Comparison of ENCODE assay signal across 21 mouse cellular contexts in genomic region chr4:54624024-54624873, GRCm38 (mm10).
DNase-seq lines count a peak whose midpoint lies in the region; ATAC-seq lines count a peak whose summit lies in the region.
"Had no signal": no experiment of that assay in that cellular context is flagged by ENCODE, and none has a peak within 500 bp of the region (broad histone marks: within the 10 kb centered on the region; RNA-seq: fewer than 3 reads in every experiment).

No protein-coding gene starts in this region.

- no peaks in the 10 kb centered on the region for H3K36me3 ChIP-seq in hindbrain, embryonic 11.5 days (ENCODE audit: control insufficient read depth, insufficient read depth, low read length)
- H3K36me3 ChIP-seq in hindbrain, embryonic 14.5 days (replicated peaks; ENCODE audit: control insufficient read depth, insufficient read depth), result no peaks in the 10 kb centered on the region
- H3K36me3 ChIP-seq in forebrain, embryonic 10.5 days (replicated peaks), result no peaks in the 10 kb centered on the region
- H3K36me3 ChIP-seq in hindbrain, embryonic 13.5 days, result no peaks in the 10 kb centered on the region
- H3K36me3 ChIP-seq in neural tube, embryonic 12.5 days, result no peaks in the 10 kb centered on the region
- H3K36me3 ChIP-seq: heart, embryonic 12.5 days; liver, embryonic 15.5 days had no signal

- H3K4me2 ChIP-seq in hindbrain, embryonic 11.5 days (replicated peaks; ENCODE audit: low read depth, low read length), result no peak overlapping the region
- H3K4me2 ChIP-seq in hindbrain, embryonic 14.5 days (replicated peaks), result no peak overlapping the region; the same call in 1 of the 2 replicates
- H3K4me2 ChIP-seq in hindbrain, embryonic 13.5 days, result no peak overlapping the region
- H3K4me2 ChIP-seq in neural tube, embryonic 12.5 days (replicated peaks), result no peak overlapping the region
- H3K4me2 ChIP-seq: heart, embryonic 12.5 days; liver, embryonic 15.5 days had no signal

- DNase-seq in hindbrain, embryonic 11.5 days (ENCODE audit: low spot score), result no peak
- DNase-seq in hindbrain, embryonic 14.5 days (ENCODE audit: low spot score), result no peak
- DNase-seq in forebrain, embryonic 10.5 days (ENCODE audit: extremely low spot score, low spot score), result no peak
- no peak for DNase-seq in urinary bladder, postnatal 10 days (ENCODE audit: low spot score)
- no peak for DNase-seq in layer of hippocampus, adult 18-20 months (ENCODE audit: low spot score in 2 of 2)
- DNase-seq in heart, postnatal 4 days, result no peak
- DNase-seq: adrenal gland, adult 8-10 months; cerebellum, adult 11 months; cerebellum, postnatal 14 days; kidney, adult 18-20 months; kidney, postnatal 25 days; layer of hippocampus, adult 9-11 months; lung, postnatal 10 days; thymus, postnatal 25 days had no signal

- H3K9me3 ChIP-seq in hindbrain, embryonic 11.5 days (ENCODE audit: control insufficient read depth, low read length), result peaks cover 4% of the 10 kb centered on the region; the same call in 1 of the 2 replicates
- H3K9me3 ChIP-seq in hindbrain, embryonic 14.5 days (ENCODE audit: control insufficient read depth, low read length), result no peaks in the 10 kb centered on the region
- peaks cover 7% of the 10 kb centered on the region; the same call in 1 of the 2 replicates for H3K9me3 ChIP-seq in forebrain, embryonic 10.5 days
- H3K9me3 ChIP-seq in hindbrain, embryonic 13.5 days, result no peaks in the 10 kb centered on the region
- H3K9me3 ChIP-seq in neural tube, embryonic 12.5 days, result 0 out of 2 replicates have a peak, but pooled peaks cover 3% of the 10 kb centered on the region
- H3K9me3 ChIP-seq: heart, embryonic 12.5 days; liver, embryonic 15.5 days had no signal

- ATAC-seq in hindbrain, embryonic 11.5 days (ENCODE audit: low FRiP score), result peak; percentile 70
- ATAC-seq in hindbrain, embryonic 14.5 days (ENCODE audit: low FRiP score), result no peak; the same call in 1 of the 2 replicates
- peak; percentile 71 for ATAC-seq in hindbrain, embryonic 13.5 days (ENCODE audit: low FRiP score)
- peak; percentile 71 for ATAC-seq in neural tube, embryonic 12.5 days (ENCODE audit: low FRiP score, low read depth)

- 75% methylated on average over 20 of the region's 20 CpGs for WGBS in hindbrain, embryonic 11.5 days
- WGBS in hindbrain, embryonic 14.5 days, result 48% methylated on average over 20 of the region's 20 CpGs
- WGBS in forebrain, embryonic 10.5 days, result 83% methylated on average over 20 of the region's 20 CpGs
- WGBS in hindbrain, embryonic 13.5 days, result 57% methylated on average over 20 of the region's 20 CpGs
- WGBS in neural tube, embryonic 12.5 days, result 66% methylated on average over 20 of the region's 20 CpGs

- no peak overlapping the region for H3K4me3 ChIP-seq in hindbrain, embryonic 11.5 days (ENCODE audit: low read depth, low read length)
- no peak overlapping the region for H3K4me3 ChIP-seq in hindbrain, embryonic 14.5 days (replicated peaks; ENCODE audit: low read length)
- H3K4me3 ChIP-seq in forebrain, embryonic 10.5 days, result no peak overlapping the region
- H3K4me3 ChIP-seq in hindbrain, embryonic 13.5 days, result no peak overlapping the region
- no peak overlapping the region for H3K4me3 ChIP-seq in neural tube, embryonic 12.5 days
- H3K4me3 ChIP-seq: erythroblast, embryonic 14.5 days; heart, embryonic 12.5 days; liver, embryonic 15.5 days; megakaryocyte, embryonic 14.5 days had no signal

- H3K9ac ChIP-seq in hindbrain, embryonic 11.5 days (ENCODE audit: low read depth, low read length), result no peak overlapping the region
- H3K9ac ChIP-seq in hindbrain, embryonic 14.5 days, result no peak overlapping the region
- no peak overlapping the region for H3K9ac ChIP-seq in hindbrain, embryonic 13.5 days
- H3K9ac ChIP-seq in neural tube, embryonic 12.5 days, result no peak overlapping the region
- H3K9ac ChIP-seq: heart, embryonic 12.5 days; liver, embryonic 15.5 days had no signal

- no peaks in the 10 kb centered on the region for H3K4me1 ChIP-seq in hindbrain, embryonic 11.5 days (replicated peaks; ENCODE audit: control insufficient read depth, insufficient read depth, low read length)
- H3K4me1 ChIP-seq in hindbrain, embryonic 14.5 days (replicated peaks; ENCODE audit: control insufficient read depth, insufficient read depth, low read length), result 0 out of 2 replicates have a peak, but pooled peaks cover 5% of the 10 kb centered on the region
- peaks cover 8% of the 10 kb centered on the region for H3K4me1 ChIP-seq in forebrain, embryonic 10.5 days
- H3K4me1 ChIP-seq in hindbrain, embryonic 13.5 days (replicated peaks), result peaks cover 10% of the 10 kb centered on the region
- H3K4me1 ChIP-seq in neural tube, embryonic 12.5 days, result no peaks in the 10 kb centered on the region
- H3K4me1 ChIP-seq: heart, embryonic 12.5 days; liver, embryonic 15.5 days; megakaryocyte, embryonic 14.5 days had no signal

- no peaks in the 10 kb centered on the region for H3K27me3 ChIP-seq in hindbrain, embryonic 11.5 days (ENCODE audit: control insufficient read depth, insufficient read depth, low read length)
- no peaks in the 10 kb centered on the region for H3K27me3 ChIP-seq in hindbrain, embryonic 14.5 days (ENCODE audit: control insufficient read depth, insufficient read depth, low read length)
- H3K27me3 ChIP-seq in forebrain, embryonic 10.5 days (ENCODE audit: poor library complexity, severe bottlenecking), result no peaks in the 10 kb centered on the region
- no peaks in the 10 kb centered on the region for H3K27me3 ChIP-seq in hindbrain, embryonic 13.5 days
- H3K27me3 ChIP-seq in neural tube, embryonic 12.5 days (replicated peaks), result no peaks in the 10 kb centered on the region
- H3K27me3 ChIP-seq: CH12.LX; heart, embryonic 12.5 days; liver, embryonic 15.5 days; megakaryocyte, embryonic 14.5 days had no signal

- H3K27ac ChIP-seq in hindbrain, embryonic 11.5 days (ENCODE audit: low read depth, low read length), result no peak overlapping the region
- H3K27ac ChIP-seq in hindbrain, embryonic 14.5 days, result no peak overlapping the region
- H3K27ac ChIP-seq in forebrain, embryonic 10.5 days, result peak overlapping the region; percentile 51; the same call in 1 of the 2 replicates
- peak overlapping the region; percentile 41; the same call in 1 of the 2 replicates for H3K27ac ChIP-seq in hindbrain, embryonic 13.5 days
- no peak overlapping the region for H3K27ac ChIP-seq in neural tube, embryonic 12.5 days
- H3K27ac ChIP-seq: liver, embryonic 15.5 days had no signal

Comparison
In these comparisons a context has a peak if more than half of its experiments do, and no peak if none do; other contexts are left out.
1. H3K27ac ChIP-seq: peak in forebrain, embryonic 10.5 days (single experiment) and hindbrain, embryonic 13.5 days (single experiment); none in hindbrain, embryonic 11.5 days (single experiment), hindbrain, embryonic 14.5 days (single experiment) and neural tube, embryonic 12.5 days (single experiment).